Mouse (Mus musculus): ENCODE data around the gene Trem3.

Gene Trem3

GRCm38 (mm10) chr17:48272158-48272557 lies 24.6 kb downstream of the Trem3 start:
- no peak for DNase-seq (ENCODE audit: low spot score in 2 of 2)

GRCm38 (mm10) chr17:48272598-48272997 lies 25.0 kb downstream of the Trem3 start:
- DNase-seq (ENCODE audit: low spot score in 2 of 2): no peak

- DNase-seq (ENCODE audit: low spot score in 2 of 2): no peak
Observed at GRCm38 (mm10) chr17:48274098-48274497, 26.5 kb downstream of the Trem3 start.

- DNase-seq (ENCODE audit: low spot score in 2 of 2): peak; percentile 35 to 57
Observed at GRCm38 (mm10) chr17:48274885-48275284, 27.3 kb downstream of the Trem3 start.

- no peak for DNase-seq (ENCODE audit: low spot score in 2 of 2)
Observed at GRCm38 (mm10) chr17:48275736-48276135, 28.2 kb downstream of the Trem3 start.

- no peak for DNase-seq (ENCODE audit: low spot score in 2 of 2)
Observed at GRCm38 (mm10) chr17:48278381-48278780, 30.8 kb downstream of the Trem3 start.

GRCm38 (mm10) chr17:48279002-48279401 lies 31.4 kb downstream of the Trem3 start:
- DNase-seq (ENCODE audit: low spot score in 2 of 2): no peak

GRCm38 (mm10) chr17:48280943-48281738 lies 33.6 kb downstream of the Trem3 start:
- DNase-seq (ENCODE audit: low spot score in 2 of 2): no peak

GRCm38 (mm10) chr17:48281739-48282085 lies 34.1 kb downstream of the Trem3 start:
- DNase-seq (ENCODE audit: low spot score in 2 of 2): no peak

GRCm38 (mm10) chr17:48286765-48287164 lies 39.2 kb downstream of the Trem3 start:
- DNase-seq (ENCODE audit: low spot score in 2 of 2): no peak

- no peak for DNase-seq (ENCODE audit: low spot score in 2 of 2)
Observed at GRCm38 (mm10) chr17:48287276-48287675, 39.7 kb downstream of the Trem3 start.

GRCm38 (mm10) chr17:48293500-48294194 lies 46.1 kb downstream of the Trem3 start:
- no peak for DNase-seq (ENCODE audit: low spot score in 2 of 2)

- no peak for DNase-seq (ENCODE audit: low spot score in 2 of 2)
Observed at GRCm38 (mm10) chr17:48299203-48299602, 51.6 kb downstream of the Trem3 start, which contains the start of gene Treml2. Treml2 (plus strand) TSS chr17:48299498.

- no peak for DNase-seq (ENCODE audit: low spot score in 2 of 2)
Observed at GRCm38 (mm10) chr17:48299756-48300155, 52.2 kb downstream of the Trem3 start.

- DNase-seq (ENCODE audit: low spot score in 2 of 2): no peak
Observed at GRCm38 (mm10) chr17:48300199-48300598, 52.6 kb downstream of the Trem3 start.

GRCm38 (mm10) chr17:48300861-48301260 lies 53.3 kb downstream of the Trem3 start:
- DNase-seq (ENCODE audit: low spot score in 2 of 2): no peak

GRCm38 (mm10) chr17:48301792-48302191 lies 54.2 kb downstream of the Trem3 start:
- DNase-seq (ENCODE audit: low spot score in 2 of 2): no peak

All from urinary bladder, adult 18-20 months (tissue).